Mouse (Mus musculus): ENCODE results near the gene 4930558K02Rik.

The 4930558K02Rik gene

DNA sequence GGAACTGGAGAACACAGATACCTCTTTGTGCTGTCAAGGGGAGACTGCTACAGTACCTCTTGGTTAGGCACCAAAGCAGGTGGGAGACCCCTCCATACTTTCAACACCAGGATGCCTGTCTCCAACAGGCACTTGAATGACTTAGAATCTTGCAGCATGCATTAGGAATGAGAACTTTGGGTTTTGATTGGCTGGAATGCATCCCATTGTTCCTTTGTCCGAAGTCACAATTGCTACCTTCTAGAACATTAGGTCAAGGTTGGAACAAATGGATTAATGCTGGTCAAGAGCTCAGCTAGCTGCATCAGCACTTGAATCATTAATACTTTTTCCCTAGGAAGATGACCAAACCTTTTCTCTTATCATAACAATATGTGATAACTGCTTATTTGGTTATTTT, at the start of gene 4930558K02Rik:
Gene 4930558K02Rik (minus strand): TSS at position 101 of the 400 bp plus-strand sequence.
- Histone ChIP-seq H3K27me3 (ENCODE audit: control insufficient read depth, insufficient read depth, low read length, poor library complexity, severe bottlenecking) (no peaks in the 10 kb centered on the region), H3K36me3 (ENCODE audit: control insufficient read depth, insufficient read depth, low read length, poor library complexity, severe bottlenecking) (no peaks in the 10 kb centered on the region)
- no peak for DNase-seq (ENCODE audit: low read depth, low spot score)

DNA sequence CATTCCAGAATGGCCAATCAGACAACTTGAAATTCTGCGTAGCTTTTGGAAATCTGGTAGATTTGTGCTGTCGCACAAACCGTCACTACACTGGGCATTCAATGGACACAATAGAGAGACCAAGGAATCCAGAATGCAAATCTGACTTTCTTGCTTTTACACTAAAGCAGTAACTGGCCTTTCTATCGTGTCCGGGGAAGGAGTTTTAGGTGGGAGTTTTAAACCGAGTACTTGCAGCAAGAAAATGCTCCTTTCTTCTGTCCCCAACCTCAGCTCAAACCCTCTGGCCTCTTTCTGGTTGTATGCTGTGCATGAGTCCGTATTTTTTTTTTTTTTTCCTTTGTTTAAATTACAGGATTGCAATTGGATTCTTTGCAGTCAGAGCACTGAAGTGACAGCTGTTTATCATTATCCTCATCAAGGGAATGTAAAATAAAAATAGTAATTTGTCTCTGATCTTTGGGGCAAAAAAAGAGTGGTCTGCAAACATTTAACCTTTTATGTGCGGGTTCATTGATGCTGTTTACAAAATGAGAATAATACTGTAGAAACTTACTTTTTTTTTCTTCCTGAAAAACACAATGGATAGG, 44.3 kb upstream of the 4930558K02Rik start:
- no peak for DNase-seq (ENCODE audit: low read depth, low spot score)
- Histone ChIP-seq H3K27me3 (ENCODE audit: control insufficient read depth, insufficient read depth, low read length, poor library complexity, severe bottlenecking) (no peaks in the 10 kb centered on the region), H3K36me3 (ENCODE audit: control insufficient read depth, insufficient read depth, low read length, poor library complexity, severe bottlenecking) (no peaks in the 10 kb centered on the region)

DNA sequence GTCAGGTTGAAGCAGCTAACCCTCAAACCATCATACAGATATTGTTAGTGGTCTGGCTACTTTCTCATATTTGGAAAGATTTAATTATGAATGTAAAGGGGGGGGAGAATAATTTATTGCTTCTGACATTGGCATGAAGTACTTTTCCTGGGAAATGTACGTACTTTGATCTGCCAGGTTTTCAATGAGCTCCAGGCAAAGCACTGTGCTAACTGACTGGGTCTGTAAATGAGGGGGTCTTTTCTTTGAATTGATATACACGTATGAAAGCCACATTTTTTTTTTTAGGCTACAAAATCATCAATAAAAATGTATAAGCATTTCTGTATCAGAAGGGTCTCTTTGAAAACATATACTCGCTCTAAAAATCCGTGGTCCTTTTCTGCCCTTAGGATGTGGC, 41.3 kb upstream of the 4930558K02Rik start:
- no peak for DNase-seq (ENCODE audit: low read depth, low spot score)
- no peaks in the 10 kb centered on the region for H3K36me3 ChIP-seq (ENCODE audit: control insufficient read depth, insufficient read depth, low read length, poor library complexity, severe bottlenecking)
- no peaks in the 10 kb centered on the region; the same call in 1 of the 2 replicates for H3K27me3 ChIP-seq (ENCODE audit: control insufficient read depth, insufficient read depth, low read length, poor library complexity, severe bottlenecking)

DNA sequence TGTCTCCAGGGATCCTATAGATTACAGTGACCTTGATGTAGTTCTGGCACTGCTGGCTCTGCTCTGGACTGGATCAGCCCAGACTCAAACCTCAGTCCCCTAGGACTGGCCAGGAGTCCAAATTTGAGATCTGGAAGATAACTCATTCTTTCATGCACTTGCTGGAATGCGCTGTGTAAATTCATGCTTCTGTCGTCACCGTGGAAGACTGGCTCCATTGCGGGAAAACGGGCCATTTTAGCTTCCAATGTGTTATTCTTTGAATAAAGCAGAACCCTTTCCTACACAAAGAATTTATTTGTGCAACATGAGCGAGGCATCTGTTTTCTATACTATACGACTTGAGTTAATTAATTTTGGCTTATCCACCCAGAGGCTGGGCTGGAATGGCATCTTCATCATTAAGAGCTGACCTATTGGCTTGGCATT, 40.9 kb upstream of the 4930558K02Rik start:
- H3K27me3 ChIP-seq (ENCODE audit: control insufficient read depth, insufficient read depth, low read length, poor library complexity, severe bottlenecking): no peaks in the 10 kb centered on the region; the same call in 1 of the 2 replicates
- H3K36me3 ChIP-seq (ENCODE audit: control insufficient read depth, insufficient read depth, low read length, poor library complexity, severe bottlenecking): no peaks in the 10 kb centered on the region
- DNase-seq (ENCODE audit: low read depth, low spot score): no peak

DNA sequence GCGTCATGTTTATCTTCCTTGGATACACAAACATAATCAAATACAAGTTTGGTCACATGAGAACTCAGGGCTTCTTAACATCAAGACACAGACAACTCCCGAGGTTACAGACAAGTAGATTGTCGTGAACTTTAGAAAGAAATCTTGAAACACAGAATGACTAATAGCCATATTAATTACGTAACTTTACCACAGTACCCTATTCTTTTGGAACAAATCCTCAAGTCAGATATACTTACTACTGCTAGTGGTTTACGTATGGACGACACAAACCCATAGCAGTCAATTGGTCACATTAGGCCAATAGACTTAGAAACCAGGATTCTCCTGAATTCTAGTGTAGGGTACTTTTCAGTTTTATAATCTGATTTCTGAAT, 39.2 kb upstream of the 4930558K02Rik start:
- H3K36me3 ChIP-seq (ENCODE audit: control insufficient read depth, insufficient read depth, low read length, poor library complexity, severe bottlenecking): no peaks in the 10 kb centered on the region
- H3K27me3 ChIP-seq (ENCODE audit: control insufficient read depth, insufficient read depth, low read length, poor library complexity, severe bottlenecking): no peaks in the 10 kb centered on the region; the same call in 1 of the 2 replicates
- DNase-seq (ENCODE audit: low read depth, low spot score): no peak

DNA sequence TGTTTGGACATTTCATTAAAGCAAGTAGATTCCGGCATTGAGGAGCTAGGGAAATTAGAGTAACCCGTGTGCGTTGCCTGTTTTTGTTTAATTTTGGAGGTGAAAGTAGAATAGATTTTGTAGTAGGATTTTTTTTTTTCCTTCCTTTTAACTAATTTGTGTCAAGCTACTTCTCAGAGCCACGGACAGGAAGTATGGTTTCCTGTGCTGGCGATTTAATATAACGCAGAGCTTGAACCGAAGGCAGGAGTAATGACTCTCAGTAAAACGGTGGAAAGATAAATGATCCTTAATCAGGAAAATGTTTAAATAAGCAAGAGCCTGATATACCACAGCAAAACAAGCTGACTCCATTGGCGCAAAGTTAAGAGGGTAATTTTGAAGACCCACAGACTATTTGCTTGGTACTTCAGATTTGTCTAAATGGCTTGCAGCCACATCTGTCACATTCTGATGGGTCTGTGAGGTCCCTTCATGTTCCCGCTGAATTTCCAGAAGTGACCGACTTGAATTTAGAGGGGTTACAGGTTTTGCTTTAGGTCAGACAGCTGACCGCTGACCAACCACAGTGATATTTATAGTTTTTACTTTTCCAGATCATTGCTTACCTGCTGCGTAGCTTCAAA, 38.7 kb upstream of the 4930558K02Rik start:
- Histone ChIP-seq H3K27me3 (ENCODE audit: control insufficient read depth, insufficient read depth, low read length, poor library complexity, severe bottlenecking) (no peaks in the 10 kb centered on the region; the same call in 1 of the 2 replicates), H3K36me3 (ENCODE audit: control insufficient read depth, insufficient read depth, low read length, poor library complexity, severe bottlenecking) (no peaks in the 10 kb centered on the region)
- no peak for DNase-seq (ENCODE audit: low read depth, low spot score)

DNA sequence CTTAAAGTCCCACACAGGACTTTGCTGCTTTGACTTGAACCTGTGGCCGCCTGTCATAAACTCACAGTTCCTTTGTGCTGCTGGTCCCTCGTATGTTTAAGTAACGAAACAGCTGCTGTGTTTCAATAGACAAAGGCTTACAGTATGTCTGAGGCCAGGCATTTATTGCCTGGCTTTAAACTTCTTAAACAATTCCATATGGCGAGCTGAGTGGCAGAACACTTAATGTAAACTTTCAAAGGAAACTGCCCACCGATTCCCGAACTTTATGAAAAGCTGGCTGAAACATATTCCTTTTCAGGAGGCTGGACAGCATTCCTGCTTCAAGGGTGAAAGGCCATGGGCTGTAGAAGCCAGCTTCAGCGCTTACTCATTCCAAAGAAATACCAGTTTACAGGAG, 37.5 kb upstream of the 4930558K02Rik start:
- no peak for DNase-seq (ENCODE audit: low read depth, low spot score)

DNA sequence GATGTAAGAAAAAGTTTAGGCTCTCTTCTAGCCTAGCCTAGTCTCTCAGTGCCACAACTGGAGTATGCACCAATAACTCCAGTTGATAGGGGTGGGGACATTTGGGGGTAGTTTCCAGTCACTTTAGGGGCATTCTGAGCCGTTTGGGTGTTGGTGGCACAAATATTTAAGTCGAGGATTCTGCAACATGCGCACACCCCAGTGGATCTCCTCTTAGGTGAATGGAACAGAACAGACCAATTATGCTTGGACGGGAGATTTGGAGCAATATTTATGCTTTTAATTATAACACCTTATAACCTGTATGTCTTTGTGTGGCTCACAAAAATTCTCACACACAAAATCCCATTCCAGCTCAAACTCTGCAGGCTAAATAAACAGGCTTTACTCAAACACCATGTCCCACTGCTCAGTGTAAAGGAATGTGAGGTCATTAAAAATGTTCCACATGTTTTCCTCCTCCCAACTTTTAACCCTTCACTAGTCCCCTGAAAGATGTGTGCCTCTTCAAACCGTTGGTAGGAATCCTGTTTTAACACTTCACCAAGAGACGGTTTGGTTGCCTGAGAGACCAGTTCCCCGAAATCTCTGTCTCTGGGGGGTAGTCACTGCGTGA, 35.9 kb upstream of the 4930558K02Rik start:
- no peak for DNase-seq (ENCODE audit: low read depth, low spot score)
- no peaks in the 10 kb centered on the region for H3K36me3 ChIP-seq (ENCODE audit: control insufficient read depth, insufficient read depth, low read length, poor library complexity, severe bottlenecking)
- H3K27me3 ChIP-seq (ENCODE audit: control insufficient read depth, insufficient read depth, low read length, poor library complexity, severe bottlenecking): no peaks in the 10 kb centered on the region; the same call in 1 of the 2 replicates

More for the DNA sequence above, 37.5 kb upstream of the 4930558K02Rik start:
- Histone ChIP-seq H3K36me3 (ENCODE audit: control insufficient read depth, insufficient read depth, low read length, poor library complexity, severe bottlenecking) (no peaks in the 10 kb centered on the region), H3K27me3 (ENCODE audit: control insufficient read depth, insufficient read depth, low read length, poor library complexity, severe bottlenecking) (no peaks in the 10 kb centered on the region; the same call in 1 of the 2 replicates)

DNA sequence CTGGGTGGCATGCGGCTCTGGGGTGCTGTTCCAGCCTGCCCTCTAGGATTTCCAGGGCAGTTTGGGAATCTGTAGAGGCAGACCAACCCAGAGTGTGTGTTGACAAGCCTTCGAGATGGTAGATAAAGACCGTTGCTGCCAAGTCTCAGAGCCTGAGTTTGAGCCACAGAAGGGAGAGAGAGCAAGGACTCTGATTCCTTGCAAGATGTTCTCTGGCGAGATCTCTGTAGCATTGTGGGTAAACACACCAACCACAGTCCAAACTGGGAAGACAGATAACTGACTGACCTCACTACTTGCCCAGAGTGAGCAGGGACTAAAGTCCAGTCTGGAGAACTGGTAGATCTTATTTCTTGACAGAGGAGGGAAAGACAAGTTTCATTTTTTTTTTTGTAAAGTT, 34.1 kb upstream of the 4930558K02Rik start:
- Histone ChIP-seq H3K27me3 (ENCODE audit: control insufficient read depth, insufficient read depth, low read length, poor library complexity, severe bottlenecking) (no peaks in the 10 kb centered on the region; the same call in 1 of the 2 replicates), H3K36me3 (ENCODE audit: control insufficient read depth, insufficient read depth, low read length, poor library complexity, severe bottlenecking) (no peaks in the 10 kb centered on the region)
- no peak for DNase-seq (ENCODE audit: low read depth, low spot score)

DNA sequence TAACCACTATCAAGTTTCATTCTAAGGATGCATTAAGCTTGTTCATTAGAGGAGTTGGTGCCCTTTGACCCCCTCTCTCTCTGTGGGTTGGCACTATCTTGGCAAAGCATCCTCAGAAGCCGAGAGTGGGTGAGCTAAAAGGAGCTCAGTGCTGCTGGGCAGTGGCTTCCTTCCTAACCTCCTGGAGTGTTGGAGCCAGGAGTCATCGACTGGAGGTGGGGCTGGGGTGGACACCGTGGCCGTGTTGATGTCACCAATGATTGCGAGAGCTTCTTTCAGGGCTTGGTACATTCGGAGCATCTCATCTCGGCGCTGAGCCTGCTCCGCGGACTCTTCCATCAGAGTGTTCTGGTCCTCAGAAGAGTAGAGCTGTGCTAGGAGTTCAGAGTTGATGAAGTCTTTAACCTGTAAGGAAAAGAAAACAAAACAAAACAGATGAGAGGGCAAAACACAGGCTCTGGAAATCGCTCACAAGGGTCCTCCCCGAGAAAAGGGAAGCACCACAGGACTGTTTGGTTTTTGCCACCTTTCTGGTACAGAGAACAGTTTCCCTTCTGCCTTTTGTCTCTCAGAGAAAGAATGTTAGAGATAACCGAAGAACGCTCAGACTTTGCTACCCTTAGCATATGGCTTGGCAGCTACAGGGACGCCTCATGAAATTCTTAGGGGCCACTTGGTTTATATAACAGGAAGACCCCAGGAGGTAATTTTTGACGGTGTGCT, 32.2 kb upstream of the 4930558K02Rik start:
- DNase-seq (ENCODE audit: low read depth, low spot score): no peak
- no peaks in the 10 kb centered on the region for H3K27me3 ChIP-seq (ENCODE audit: control insufficient read depth, insufficient read depth, low read length, poor library complexity, severe bottlenecking)
- no peaks in the 10 kb centered on the region for H3K36me3 ChIP-seq (ENCODE audit: control insufficient read depth, insufficient read depth, low read length, poor library complexity, severe bottlenecking)

DNA sequence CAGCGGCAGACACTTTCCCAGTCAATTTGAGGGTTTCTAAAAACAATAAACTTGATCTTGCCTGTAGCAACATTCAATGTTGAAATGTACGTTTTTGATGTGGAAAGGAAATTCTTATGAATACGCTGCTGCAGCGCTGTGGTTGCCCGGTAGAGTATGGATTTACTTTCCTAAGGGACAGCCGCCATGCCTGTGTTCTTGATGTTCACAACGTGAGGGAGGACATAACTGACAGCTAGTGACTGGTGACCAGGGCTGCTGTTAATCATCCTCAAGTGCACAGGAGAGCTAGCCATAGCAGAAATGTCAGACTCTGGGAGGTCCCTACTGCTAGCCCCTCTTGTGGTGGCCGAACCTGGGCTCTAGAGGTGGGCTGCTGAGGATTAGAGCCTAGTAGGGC, 29.6 kb upstream of the 4930558K02Rik start:
- DNase-seq (ENCODE audit: low read depth, low spot score): no peak
- Histone ChIP-seq H3K36me3 (ENCODE audit: control insufficient read depth, insufficient read depth, low read length, poor library complexity, severe bottlenecking) (no peaks in the 10 kb centered on the region), H3K27me3 (ENCODE audit: control insufficient read depth, insufficient read depth, low read length, poor library complexity, severe bottlenecking) (no peaks in the 10 kb centered on the region)

DNA sequence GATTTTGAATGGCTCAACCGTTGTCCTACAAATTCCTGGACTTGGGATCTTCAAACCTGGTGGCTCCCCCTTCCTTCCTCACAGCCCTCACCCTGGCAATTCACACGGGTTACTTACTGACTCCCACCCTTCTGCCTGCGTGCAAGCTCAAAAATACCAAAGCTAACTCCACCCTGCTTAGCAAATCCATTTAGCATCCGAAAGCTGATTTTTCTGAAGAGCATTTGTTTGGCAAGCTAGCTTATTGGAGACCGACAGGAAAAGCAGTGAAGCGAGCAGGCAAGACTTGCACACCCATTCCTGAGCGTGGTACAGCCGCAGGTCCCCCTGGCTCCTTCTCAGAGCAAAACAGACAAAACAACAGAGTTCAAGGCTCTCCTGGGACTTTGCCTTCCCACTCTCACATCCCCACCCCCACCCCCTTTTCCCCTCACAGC, 29.2 kb upstream of the 4930558K02Rik start:
- DNase-seq (ENCODE audit: low read depth, low spot score): no peak
- no peaks in the 10 kb centered on the region for H3K27me3 ChIP-seq (ENCODE audit: control insufficient read depth, insufficient read depth, low read length, poor library complexity, severe bottlenecking)
- no peaks in the 10 kb centered on the region for H3K36me3 ChIP-seq (ENCODE audit: control insufficient read depth, insufficient read depth, low read length, poor library complexity, severe bottlenecking)

DNA sequence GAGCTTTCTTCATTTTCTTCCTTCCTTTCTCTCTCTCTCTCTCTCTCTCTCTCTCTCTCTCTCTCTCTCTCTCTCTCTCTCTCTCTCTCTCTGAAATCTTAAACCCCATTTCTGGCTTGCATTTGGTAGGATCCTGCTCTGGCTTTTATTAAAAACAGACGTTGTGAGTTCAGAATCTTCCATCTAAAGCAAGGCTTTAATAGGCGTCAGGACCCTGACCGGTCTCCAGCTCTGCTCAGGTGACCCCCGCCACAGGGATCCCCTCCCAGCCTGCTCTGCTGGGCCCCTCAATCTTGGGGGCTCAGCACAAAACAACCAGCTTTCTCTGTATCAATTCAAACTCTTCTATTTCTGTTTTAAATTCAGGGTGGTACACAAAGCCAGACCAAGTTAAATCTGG, 28.8 kb upstream of the 4930558K02Rik start:
- no peaks in the 10 kb centered on the region for H3K36me3 ChIP-seq (ENCODE audit: control insufficient read depth, insufficient read depth, low read length, poor library complexity, severe bottlenecking)
- H3K27me3 ChIP-seq (ENCODE audit: control insufficient read depth, insufficient read depth, low read length, poor library complexity, severe bottlenecking): no peaks in the 10 kb centered on the region
- DNase-seq (ENCODE audit: low read depth, low spot score): no peak

DNA sequence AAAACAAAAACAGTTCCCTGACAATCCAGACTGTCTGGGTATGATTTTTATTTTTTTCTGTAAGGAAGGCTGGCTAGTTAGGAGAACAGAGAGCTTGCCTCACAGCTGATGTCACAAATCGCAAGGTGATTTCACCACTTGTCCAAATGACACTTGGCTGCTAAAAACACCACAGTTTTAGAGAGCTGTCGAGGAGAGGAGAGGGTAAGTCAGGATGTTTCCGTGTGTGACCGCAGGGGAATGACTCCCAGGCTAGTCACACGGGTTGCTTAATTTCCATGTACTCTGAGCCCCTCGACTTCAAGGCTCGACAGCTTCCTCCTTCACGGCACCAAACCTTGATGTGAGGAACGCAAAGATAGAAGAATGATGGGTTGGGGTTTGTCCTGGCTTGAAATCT, 26.7 kb upstream of the 4930558K02Rik start:
- DNase-seq (ENCODE audit: low read depth, low spot score): no peak
- no peaks in the 10 kb centered on the region for H3K36me3 ChIP-seq (ENCODE audit: control insufficient read depth, insufficient read depth, low read length, poor library complexity, severe bottlenecking)
- no peaks in the 10 kb centered on the region for H3K27me3 ChIP-seq (ENCODE audit: control insufficient read depth, insufficient read depth, low read length, poor library complexity, severe bottlenecking)
